Mouse (Mus musculus) T-cell, adult 2 months (primary cell): ENCODE data around the gene Tomm34.

Experiments
- DNase-seq: peaks from one replicate; pipeline ENCODE4 v3.0.0; 2022; ENCODE audit warnings: low spot score

Tomm34 gene

DNA sequence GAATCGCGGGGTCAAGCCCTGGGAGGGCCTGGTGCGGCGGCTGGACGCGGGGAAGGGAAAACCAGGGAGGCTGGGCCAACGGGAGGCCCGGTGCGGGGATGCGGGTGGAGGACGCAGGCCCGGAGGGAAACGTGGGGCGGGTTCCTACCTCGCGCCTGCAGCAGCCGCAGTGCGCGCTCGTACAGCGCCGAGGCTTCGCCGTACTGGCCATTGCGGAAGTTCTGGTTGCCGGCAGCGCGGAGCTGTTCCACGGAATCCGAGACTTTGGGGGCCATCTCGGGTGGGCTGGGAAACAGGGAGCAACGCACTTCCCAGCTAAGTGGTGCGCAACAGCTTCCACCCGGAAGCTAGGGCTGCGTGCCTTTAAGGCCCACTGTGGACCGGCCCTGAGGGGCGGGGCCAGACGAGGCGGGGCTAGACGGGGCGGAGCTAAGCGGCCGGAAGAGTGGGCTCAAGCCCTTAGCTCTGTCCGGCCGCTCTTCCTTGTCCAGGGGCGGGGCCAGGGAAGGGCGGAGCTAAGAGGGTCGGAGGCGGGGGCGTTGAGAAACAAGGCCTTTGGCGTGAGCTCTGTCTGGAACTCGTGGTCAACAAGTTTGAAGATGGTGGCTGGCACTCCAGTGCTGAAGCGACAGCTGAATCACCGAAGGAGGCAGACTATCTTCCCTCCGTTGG, at the start of gene Tomm34:
Tomm34 (minus strand) TSS at position 405 of the 672 bp plus-strand sequence.
- DNase-seq = peak; percentile 68

DNA sequence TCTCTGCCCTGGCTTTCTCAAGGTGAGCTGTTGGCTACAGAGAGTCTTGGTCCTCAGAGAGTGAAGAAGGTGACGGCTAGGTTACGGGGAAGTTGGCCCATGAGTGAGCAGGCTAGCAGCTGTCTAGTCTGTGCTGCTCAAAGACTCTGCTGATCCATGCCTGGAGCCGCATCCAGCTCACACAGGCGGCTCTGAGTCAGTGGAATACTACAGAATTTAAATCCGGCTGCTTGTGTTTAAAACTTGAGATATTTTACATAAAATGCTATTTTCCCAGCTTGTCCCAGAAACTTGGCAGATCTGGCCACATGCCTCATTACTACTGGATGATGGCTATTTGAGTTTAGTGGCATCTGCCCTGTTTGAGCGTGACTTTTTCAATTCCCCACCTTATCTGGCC, 48.5 kb upstream of the Tomm34 start:
- DNase-seq = no peak

DNA sequence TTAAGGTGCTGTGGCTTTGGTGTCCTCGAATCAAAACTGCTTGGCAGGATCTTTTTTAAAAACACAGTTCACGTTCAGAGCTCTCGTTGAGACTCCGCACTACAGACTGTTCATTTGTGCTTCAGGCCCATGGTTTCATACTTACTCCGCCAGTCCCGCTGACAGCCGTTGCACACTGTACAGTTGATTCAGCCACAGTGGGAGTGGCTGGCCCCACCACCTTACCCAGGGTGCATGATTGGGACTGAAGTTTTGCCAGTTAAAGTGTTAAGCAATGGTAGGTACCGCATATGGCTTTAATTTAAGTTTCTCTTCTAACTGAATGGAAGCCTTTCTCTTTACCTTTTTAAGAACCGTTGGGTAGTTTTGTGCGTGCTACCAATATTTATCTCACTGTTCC, 44.6 kb upstream of the Tomm34 start:
- no peak for DNase-seq

DNA sequence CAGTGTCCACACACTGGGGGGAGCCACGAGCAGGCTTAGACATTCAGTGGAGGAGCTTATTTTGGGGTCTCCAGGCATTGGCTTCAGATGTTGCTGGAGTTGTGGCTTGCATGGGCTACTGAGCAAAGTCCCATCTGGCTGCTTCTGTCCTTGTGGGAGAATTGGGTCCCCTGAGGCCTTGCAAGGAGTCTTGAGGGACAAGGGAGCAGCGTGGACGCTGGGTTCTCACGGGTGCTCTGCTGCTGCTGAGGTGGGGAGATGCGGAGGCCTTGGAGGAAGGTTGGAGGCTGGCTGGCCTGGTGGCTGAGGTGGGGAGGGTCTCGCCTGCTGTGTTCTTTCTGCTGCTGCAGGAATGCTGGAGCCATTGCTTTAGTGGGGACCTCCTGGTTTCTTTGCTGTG, 43.1 kb upstream of the Tomm34 start:
- DNase-seq = no peak

DNA sequence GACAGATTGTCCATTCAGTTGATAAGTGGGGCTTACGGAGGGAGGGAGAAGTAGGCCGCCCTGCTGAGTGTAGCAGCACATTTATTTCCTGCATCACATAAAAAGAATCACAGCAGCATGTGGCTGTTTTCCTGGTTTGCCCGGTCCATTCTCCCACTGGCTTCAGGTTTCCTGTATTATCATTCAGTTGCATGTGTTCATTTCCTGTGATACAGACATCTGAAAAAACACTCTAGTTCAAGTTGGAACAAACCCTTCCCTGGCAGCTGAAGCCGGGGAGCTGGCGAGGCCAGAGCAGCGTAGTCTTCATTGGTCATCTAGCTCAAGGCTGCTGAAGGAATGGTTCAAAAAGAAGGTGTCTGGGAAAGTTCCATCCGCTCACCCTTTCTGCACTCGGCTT, 40.6 kb upstream of the Tomm34 start:
- no peak for DNase-seq

DNA sequence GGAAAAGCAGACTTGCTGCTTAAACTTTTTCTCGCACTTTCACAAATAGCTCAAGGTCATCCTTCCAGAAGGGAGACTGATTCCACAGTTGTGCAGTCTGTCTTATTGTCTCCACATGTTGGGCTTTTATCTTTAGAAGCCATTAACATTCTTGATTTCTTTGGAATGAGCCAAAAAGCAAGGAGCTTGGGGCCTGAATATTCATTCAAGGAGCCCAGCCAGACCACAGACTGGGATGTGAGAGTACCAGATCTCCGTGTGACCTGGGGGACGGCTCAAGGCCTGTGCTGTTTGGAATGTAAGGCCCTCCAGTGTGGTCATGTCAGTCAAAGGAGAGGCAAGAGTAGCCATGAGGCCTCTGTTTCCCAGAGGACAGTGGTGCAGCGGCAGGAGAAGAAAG, 37.5 kb upstream of the Tomm34 start:
- DNase-seq = no peak

DNA sequence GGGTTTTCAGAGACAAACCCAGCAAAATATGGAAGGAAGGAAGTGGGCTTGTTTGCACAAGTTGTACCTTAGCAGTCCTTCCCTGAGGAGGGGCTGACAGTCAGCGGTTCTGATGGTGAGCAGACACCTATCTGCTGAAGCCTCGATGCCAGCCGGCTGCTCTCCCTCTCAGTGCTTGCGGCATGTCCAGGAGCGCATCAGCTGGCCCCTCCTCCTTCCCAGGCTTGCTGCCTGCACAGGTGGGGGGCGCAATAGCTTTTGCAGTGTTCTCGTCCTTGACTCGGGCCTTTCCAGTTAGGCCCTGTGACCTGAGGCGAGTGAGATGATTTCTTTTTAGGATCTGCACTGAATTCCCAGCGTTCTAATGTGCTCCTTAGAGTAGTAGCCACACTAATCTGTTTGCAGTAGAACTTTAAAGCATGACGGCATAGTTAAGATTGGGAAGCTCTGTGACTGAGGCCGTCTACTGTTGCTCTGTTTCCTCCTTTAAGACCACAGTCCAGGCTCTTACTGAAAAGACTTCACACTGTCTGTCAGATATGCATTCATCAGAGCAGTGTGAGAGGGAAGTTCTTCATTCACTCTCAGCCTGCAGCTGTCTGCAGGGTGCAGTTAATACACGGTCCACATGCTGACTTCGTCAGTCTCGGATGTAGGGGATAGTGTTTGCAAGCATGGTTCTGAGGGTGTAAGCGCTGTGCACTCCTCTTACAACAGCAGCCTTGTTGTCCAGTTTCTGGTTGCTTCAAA, 36.3 kb upstream of the Tomm34 start:
- no peak for DNase-seq

DNA sequence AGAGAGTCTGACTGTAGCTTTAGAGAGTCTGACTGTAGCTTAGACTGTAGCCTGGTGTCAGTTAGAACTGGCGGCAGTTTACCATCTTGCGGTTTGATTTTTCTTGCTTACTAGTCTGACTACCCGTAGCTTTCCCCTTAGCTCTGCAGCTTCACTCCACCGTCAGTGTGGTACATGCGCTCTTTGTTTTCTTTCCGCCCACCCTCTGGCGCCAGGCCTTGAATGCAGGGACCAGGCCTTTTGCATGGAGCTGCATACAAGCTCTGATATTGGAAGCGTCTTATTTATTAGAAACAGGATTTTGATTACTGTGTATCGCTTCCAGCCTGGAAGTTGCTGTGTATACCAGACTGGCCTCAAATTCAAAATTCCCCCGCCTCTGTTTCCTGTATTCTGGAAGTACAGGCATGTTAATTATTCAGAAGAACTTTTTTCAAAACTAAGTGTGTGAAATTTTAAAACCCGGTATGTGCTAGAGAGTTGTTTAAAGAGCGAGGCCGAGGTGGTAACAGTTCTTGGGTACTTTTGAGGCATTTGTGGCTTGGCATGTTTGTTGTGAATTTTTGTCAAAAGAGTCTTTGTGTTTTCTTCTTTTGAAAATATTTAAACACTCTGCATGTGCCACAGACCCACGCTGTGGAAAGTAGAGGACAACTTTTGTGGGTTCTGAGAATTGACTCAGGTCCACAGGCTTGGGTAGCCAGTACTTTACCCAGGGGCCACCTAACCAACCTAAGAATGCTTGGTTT, 35.5 kb upstream of the Tomm34 start:
- DNase-seq = no peak

DNA sequence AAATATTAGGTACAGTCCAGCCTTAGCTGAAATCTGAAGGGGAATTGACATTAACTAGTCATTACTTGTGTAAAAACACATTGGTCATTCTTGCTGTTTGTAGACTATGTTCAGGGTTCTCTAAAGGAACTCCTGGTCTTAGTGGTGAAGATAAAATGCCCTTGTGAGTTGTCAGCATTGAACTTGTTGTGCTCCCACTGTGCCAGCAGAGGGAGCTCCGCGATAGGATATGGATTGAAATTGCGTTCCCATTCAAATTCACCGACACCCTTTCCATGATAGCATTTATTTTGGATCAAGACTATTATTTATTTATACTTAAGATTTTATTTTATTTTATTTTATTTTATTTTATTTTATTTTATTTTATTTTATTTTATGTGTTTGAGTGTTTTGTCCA, 32.5 kb upstream of the Tomm34 start:
- DNase-seq = peak; percentile 39

DNA sequence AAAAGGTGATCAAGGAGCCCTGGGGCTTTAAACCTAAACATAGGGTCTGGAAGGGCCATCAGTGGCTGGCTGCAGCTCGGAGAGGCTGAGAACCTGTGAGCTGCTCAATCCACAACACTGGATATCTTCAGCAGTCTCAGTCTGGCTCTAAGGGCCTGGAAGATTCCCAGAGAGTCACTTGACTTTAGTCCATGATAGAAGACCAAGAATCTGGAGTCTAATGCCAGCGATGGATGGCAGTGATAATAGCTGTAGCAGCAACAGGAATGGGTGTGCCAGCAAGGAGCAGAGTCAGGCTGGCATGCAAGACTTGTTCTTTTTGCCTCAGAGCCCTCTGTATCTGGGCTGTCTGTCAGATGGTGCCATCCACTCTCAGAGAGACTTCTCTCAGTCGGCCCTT, 31.4 kb upstream of the Tomm34 start:
- DNase-seq = no peak

DNA sequence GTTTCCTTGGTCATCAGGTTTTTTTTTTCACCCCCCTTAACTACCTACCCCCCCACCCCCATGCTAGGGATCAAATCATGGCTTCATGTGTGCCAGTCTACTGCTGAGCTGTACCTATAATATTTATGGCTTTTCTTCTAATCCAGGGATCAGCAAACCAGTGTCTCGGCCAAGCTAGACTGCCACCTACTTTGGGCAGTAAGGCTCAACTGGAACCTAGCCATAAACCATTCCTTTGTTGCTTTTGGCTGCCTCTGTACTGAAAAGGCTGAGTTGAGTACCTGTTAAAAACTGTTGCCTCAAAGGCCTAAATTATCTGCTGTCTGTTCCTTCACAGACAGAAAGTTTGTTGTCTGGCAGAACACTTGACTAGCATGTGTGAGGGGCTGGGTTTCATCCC, 31.0 kb upstream of the Tomm34 start:
- DNase-seq = no peak

DNA sequence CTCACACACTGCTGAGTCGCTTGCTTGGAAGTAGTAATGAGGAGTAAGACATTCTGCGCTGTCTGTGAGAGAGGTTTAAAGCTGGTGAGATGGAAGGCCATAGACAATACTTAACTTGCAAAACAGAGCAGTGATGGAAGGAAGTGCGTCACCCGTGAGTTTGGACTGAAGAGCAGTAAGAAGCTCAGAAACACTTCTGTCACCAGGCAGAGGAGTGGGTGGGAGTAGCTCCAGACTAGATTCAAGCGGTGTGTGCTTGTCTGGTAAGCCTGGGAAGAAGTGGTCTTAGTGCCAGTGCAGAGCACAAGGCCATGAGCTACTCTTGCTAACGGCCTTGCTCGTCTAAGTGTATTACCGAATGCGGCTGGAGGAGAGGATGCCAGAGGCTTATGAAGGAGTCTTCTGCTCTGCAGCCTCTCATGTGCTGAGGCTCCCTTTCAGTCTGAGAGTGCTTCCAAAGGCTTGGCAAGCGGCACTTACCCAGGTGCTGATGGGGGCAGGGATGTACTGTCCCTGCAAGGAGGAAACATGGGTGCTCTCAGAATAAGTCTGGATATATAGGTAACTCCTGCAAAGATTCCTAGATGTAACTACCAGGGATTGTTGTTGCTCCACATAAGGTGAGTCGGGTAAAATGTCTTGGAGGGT, 27.8 kb upstream of the Tomm34 start:
- DNase-seq = no peak

DNA sequence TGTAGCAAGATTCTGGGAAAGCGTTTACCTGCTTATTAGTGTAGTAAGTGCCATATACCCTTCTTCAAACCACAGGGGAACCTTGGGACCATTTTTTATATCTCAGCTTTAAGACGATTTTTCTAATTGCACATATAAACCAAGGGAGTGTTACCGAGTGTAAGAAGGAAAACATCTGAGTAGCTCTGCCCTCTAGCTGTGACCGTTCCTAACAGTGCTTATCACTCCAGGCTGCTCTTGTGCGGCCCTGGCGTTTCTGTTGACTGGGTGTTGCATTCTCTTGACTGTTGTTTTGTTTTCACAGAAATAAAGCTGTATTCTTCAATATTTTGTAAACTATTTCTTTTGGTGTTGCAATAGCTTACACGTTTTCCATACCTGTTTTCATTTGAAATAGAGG, 23.2 kb upstream of the Tomm34 start:
- peak; percentile 34 for DNase-seq

DNA sequence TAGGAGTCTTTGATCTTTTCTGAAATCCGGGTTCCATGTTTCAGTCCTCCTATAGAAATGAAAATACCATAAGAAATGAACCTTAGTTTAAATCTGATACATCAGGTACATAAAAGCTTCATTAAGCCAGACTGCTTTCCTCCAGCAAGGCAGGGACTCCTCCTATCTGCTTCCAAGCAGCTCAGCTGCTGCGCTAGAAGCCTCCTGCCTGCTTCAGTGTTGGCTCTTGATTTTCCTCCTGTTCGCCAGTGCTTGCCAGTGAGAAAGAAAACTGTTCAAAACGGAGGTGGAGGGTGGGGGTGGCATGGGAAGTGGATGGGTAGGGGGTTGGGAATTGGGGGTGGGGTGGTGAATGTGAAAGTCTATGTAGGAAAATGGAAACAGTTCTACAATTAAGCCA, 18.5 kb upstream of the Tomm34 start:
- no peak for DNase-seq

DNA sequence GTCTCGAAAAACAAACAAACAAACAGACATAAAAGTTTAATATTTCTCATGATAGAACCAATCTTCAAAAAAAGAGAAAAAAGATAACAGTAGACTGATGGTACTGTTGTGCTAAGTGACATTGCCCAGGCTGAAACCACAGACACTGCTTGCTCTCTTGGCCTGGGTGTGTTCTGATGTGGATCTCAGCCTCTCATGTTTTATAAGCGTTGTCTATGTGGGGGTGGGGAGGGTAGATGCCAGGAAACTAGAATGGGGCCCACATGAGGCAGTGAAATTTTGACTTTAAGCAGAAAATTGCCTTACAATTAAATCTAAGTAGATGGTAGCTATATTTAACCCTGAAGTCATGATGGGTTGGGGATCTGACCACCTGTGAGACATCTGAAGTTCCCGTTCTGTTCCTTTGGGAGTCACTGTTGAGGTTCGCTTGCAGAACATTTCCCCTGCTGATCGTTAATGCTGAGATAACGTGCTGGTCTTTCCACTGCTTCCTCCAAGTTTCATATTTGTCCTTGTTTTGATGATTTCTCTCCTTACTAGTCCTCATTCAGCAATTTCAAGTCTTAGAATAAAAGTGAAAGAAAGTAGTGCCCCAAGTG, 16.5 kb upstream of the Tomm34 start:
- peak; percentile 53 for DNase-seq

DNA sequence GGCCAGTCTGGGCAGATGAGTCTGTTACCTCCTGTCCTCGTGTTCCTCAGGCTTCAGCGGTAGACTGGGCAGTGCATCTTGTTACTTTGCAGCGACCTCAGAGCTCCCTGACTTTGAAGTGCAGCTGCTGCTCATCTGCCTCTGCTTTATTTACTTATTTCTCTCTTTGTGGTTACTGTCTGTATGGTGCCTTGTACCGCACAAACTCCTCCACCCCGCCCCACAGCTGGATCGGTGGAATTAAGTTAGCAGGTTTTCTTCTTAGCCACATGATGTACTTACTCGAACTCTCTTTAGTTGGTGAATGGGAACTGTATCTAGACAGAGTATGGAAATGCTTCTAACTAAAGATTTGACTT, 13.4 kb upstream of the Tomm34 start:
- DNase-seq = peak; percentile 90

DNA sequence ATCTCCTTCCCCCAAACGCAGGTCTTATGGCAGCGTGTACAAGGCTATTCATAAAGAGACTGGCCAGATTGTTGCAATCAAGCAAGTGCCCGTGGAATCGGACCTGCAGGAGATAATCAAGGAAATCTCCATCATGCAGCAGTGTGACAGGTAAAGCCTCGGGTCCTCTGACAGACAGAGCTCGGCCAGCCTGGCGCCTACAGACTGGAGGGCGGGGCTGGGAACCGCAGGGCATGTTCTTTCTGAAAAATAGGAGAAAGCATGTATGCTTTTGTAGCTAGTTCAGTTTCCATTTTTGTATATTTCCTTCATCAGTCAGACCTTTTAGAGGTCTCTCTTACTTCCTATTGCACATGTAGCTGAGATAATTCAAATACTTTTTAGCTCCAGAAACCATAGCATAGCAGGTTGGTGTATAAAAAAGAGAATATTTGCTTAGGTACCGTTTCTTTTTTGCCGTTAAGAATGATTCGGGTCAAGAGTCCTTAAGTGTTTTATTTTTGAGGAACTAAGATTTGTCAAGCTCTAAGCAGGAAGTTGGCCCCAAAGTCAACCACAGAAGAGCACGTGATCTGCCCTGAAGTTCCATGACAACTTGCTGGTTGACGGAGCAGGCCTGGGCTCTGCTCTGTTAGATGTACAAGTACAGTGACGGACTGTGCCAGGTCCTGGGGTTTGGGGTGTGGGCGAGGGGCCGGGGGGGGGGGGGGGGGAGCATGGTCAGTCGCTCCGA, 12.8 kb upstream of the Tomm34 start:
- DNase-seq = peak; percentile 89

DNA sequence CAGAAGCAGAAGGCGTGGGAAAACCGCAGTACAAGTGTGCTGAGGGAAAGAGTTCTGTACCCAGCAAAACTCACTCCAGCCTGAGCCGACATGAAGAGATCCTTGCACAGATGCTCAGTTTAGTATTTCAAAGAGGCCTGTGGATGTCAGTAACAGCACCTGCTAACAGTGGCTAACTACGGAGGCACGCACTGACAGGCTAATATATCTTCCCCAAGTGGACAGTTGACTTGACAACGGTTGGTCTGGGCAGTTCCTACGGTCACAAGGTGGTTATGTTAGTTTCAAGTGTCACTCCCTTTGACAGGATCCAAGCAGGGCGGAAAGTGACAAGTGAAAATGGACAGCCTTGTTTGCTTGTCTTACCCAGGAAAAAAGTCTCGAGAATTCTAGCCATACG, 11.2 kb upstream of the Tomm34 start:
- no peak for DNase-seq

DNA sequence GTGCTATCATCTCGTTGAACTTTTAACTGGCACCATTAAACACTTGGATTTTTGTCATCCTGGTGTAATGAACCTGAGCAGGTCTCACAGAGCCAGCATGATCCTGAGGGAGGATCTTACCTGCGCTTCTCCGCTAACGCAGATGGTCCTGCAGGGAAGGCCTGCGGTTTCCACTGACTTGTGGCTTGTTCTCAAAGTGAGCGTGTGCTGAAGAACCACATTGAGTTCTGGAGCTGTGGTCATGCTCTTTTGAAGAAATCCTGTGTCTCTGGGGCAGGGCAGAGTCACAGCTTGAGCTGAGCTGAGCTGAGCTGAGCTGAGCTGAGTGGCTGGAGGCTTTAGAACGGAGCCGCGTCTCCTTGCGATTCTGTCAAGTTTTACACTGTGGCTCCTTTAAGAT, 10.6 kb upstream of the Tomm34 start:
- DNase-seq = peak; percentile 79

DNA sequence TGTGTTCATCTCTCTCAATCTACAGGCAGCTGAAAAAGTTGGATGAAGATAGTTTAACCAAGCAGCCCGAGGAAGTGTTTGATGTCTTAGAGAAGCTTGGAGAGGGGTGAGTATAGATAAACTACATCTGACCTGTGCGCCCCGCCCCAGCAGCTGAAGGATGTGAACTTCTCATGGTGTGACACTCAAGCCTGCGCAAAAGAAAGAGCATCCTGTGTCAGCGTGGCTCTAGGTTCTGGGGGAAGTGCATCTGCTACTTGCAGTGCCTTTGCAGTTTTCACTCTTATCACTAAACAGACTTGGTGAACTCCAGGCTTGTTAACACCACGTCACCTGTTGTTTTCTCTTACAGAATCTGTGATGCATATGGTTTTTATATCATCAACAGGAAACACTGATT, 8.5 kb upstream of the Tomm34 start:
- DNase-seq = peak; percentile 92

DNA sequence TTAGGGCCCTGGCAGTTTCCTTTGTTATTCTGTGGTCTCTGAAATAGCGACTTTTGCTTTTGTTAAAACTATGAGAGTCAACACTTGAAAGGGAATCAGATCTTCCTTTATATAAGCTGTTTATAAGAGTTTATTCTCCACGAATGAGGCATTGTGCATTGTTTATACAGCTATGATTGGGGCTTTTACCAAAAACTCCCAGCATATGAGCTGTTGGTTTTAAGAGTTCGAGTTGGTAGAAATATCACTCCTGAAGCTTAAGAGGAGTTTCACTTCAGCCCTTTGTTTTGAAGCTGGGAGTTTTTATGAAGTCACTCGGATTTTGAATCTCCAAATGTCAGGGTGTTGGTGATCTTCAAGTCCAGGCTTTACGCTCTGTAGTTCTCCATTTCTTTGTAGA, 6.9 kb upstream of the Tomm34 start:
- DNase-seq = peak; percentile 52
